Mouse (Mus musculus) forebrain, embryonic 11.5 days (tissue): ENCODE measurements at regions not wholly inside any gene's neighbourhood (a gene's known extent, or its start where the extent isn't known, plus 50 kb on each side); places are given as distances from the start of the nearest gene placed in this dataset.

Source experiments
- ATAC-seq: fragments of 200-750 bp; cut with Nextera tagmentation; replicated peaks from 2 replicates; pipeline ENCODE4 v1.8.0; 2017; ENCODE audit warnings: moderate TSS enrichment; ENCODE audit not compliant: low FRiP score
- DNase-seq: peaks from one replicate; pipeline ENCODE4 v3.0.0-alpha.2; 2017; ENCODE audit warnings: low spot score
- H3K27ac ChIP-seq: fragments of 300-500 bp; sonication (generic); 2 replicates; pipeline ENCODE4 v1.5.1; 2014; ENCODE audit warnings: low read depth, low read length
- H3K27me3 ChIP-seq: fragments of 300-500 bp; sonication (generic); 2 replicates; pipeline ENCODE4 v1.6.1; 2014; ENCODE audit warnings: mild to moderate bottlenecking, low read length, mixed read lengths; ENCODE audit not compliant: control insufficient read depth, insufficient read depth
- H3K36me3 ChIP-seq: fragments of 300-500 bp; sonication (generic); 2 replicates; pipeline ENCODE4 v1.6.1; 2014; ENCODE audit warnings: mild to moderate bottlenecking, low read length, moderate library complexity, mixed read lengths; ENCODE audit not compliant: control insufficient read depth, insufficient read depth
- H3K4me1 ChIP-seq: fragments of 300-500 bp; sonication (generic); replicated peaks from 2 replicates; pipeline ENCODE4 v1.6.1; 2014; ENCODE audit warnings: low read length, mixed read lengths; ENCODE audit not compliant: control insufficient read depth, insufficient read depth
- H3K4me2 ChIP-seq: fragments of 300-500 bp; sonication (generic); 2 replicates; pipeline ENCODE4 v1.6.1; 2014; ENCODE audit warnings: low read depth, mild to moderate bottlenecking, low read length, moderate library complexity, mixed read lengths; ENCODE audit not compliant: severe bottlenecking
- H3K4me3 ChIP-seq: fragments of 300-500 bp; sonication (generic); 2 replicates; pipeline ENCODE4 v1.5.1; 2014; ENCODE audit warnings: low read depth, low read length
- H3K9ac ChIP-seq: fragments of 300-500 bp; sonication (generic); 2 replicates; pipeline ENCODE4 v1.6.1; 2014; ENCODE audit warnings: low read length
- H3K9me3 ChIP-seq: fragments of 300-500 bp; sonication (generic); 2 replicates; pipeline ENCODE4 v1.6.1; 2016; ENCODE audit warnings: low read length, mixed read lengths; ENCODE audit not compliant: control insufficient read depth
- WGBS: fragments of 180-500 bp; shearing (Covaris S2); extraction: QIAGEN DNeasy Blood & Tissue Kit; methylation state at CpG from one replicate; pipeline ENCODE4 v1.1.7; 2014; 5-methylcytosine and 5-hydroxymethylcytosine counted together

- DNase-seq = no peak
- Histone ChIP-seq H3K4me2 (0 out of 2 replicates have a peak overlapping the region, but pooled peaks have one; percentile 0), H3K27me3 (peaks cover 2% of the 10 kb centered on the region; the same call in 1 of the 2 replicates), H3K4me3 (no peak overlapping the region), H3K36me3 (no peaks in the 10 kb centered on the region), H3K4me1 (no peaks in the 10 kb centered on the region), H3K27ac (no peak overlapping the region), H3K9me3 (no peaks in the 10 kb centered on the region), H3K9ac (no peak overlapping the region)
- no peak for ATAC-seq
- 27% methylated on average over 10 of the region's 10 CpGs for WGBS
Observed at GRCm38 (mm10) chrX:11591391-11592187, 264.0 kb downstream of the H2al1j start.

DNA sequence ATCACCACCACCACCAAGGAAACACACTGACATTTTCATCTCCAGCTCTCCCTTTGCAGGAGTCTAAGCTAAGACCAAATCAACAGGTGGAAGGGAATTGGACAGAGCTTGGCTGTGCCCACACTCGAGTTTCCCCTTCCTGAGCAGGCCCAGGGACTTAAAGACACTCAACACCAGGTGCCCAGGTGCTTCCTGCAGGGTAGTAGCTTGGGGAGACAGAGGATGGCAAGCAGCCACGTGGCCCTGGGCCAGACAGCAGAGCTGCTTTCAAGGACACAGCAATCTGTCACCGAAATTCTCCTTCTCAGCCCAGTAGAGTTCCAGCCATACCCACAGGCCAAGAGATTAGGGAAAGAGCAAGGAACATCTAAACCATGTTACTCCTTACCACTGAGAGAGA lies 266.9 kb downstream of the H2al1j start:
- Histone ChIP-seq H3K9ac (no peak overlapping the region), H3K36me3 (no peaks in the 10 kb centered on the region), H3K9me3 (no peaks in the 10 kb centered on the region), H3K27ac (no peak overlapping the region), H3K4me2 (no peak overlapping the region), H3K4me1 (no peaks in the 10 kb centered on the region), H3K27me3 (peaks cover 2% of the 10 kb centered on the region; the same call in 1 of the 2 replicates), H3K4me3 (no peak overlapping the region)
- no peak for ATAC-seq
- 72% methylated on average over 3 of the region's 3 CpGs for WGBS
- no peak for DNase-seq

DNA sequence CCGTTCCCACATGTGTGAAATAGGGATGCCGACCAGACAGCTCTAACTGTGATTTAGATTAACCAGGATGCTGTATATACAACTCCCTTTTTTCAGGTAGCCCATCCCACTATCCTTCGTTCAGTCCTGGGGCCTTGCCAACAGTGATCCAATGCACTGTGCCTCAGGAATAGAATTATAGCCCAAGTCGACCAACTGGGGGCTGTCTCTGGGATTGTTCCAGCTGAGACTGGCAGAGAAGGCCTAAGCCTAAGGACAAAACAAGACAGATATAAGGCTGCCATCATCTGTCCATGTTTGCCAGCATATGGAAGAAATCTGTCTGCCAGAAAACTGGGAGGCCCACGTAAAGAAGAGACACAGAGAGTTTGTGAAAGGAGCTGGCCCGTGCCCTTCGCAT lies 269.9 kb downstream of the H2al1j start:
- H3K9ac ChIP-seq = no peak overlapping the region
- no peak overlapping the region for H3K27ac ChIP-seq
- no peak overlapping the region for H3K4me2 ChIP-seq
- no peak overlapping the region for H3K4me3 ChIP-seq
- H3K27me3 ChIP-seq = peaks cover 2% of the 10 kb centered on the region; the same call in 1 of the 2 replicates
- DNase-seq = no peak
- WGBS = 87% methylated on average over 7 of the region's 7 CpGs
- no peaks in the 10 kb centered on the region for H3K9me3 ChIP-seq
- H3K4me1 ChIP-seq = no peaks in the 10 kb centered on the region
- no peak for ATAC-seq
- H3K36me3 ChIP-seq = no peaks in the 10 kb centered on the region

- H3K9ac ChIP-seq = no peak overlapping the region
- H3K36me3 ChIP-seq = no peaks in the 10 kb centered on the region
- ATAC-seq (no peak), DNase-seq (no peak)
- H3K4me2 ChIP-seq = no peak overlapping the region
- H3K9me3 ChIP-seq = no peaks in the 10 kb centered on the region
- 56% methylated on average over 8 of the region's 8 CpGs for WGBS
- no peak overlapping the region for H3K27ac ChIP-seq
- H3K27me3 ChIP-seq = no peaks in the 10 kb centered on the region
- H3K4me3 ChIP-seq = no peak overlapping the region
- H3K4me1 ChIP-seq = no peaks in the 10 kb centered on the region
Observed at GRCm38 (mm10) chrX:11614237-11614636, 286.6 kb downstream of the H2al1j start.

- H3K4me1 ChIP-seq = no peaks in the 10 kb centered on the region
- no peak overlapping the region for H3K4me2 ChIP-seq
- H3K27ac ChIP-seq = no peak overlapping the region
- H3K9ac ChIP-seq = no peak overlapping the region
- no peaks in the 10 kb centered on the region for H3K9me3 ChIP-seq
- no peak overlapping the region for H3K4me3 ChIP-seq
- WGBS = 56% methylated on average over 19 of the region's 19 CpGs
- DNase-seq (peak; percentile 50), ATAC-seq (no peak)
- no peaks in the 10 kb centered on the region for H3K36me3 ChIP-seq
- no peaks in the 10 kb centered on the region; the same call in 1 of the 2 replicates for H3K27me3 ChIP-seq
Observed at GRCm38 (mm10) chrX:11621045-11621763, 293.6 kb downstream of the H2al1j start.

DNA sequence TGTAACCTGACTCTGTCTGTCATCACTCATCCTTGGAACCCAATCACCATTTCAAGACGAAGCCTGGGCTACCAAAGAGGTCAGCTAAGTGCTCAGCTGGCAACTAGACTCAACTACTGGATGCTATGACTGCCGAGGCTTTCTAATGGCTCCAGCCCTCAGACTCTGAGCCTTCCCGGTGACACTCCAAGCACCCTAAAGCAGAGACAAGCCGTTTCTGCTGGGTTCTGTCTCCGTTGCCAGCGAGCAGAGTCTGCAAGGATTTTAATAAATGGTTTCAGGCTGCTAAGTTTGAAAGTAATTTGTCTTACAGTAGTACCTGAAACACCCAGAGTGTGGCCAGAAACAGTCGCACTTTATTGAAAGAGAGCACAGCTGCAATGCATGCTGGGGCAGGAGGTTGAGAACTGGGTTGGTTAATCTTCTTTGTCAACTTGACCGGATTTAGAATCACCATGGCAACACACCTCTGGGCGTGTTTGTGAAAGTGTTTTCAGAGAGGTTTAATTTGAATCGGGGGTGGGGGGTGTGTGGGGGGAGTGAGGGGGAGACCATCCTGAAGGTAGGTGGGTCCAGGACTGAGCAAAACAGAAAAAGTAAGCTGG lies 298.8 kb downstream of the H2al1j start:
- Histone ChIP-seq H3K4me3 (no peak overlapping the region), H3K36me3 (no peaks in the 10 kb centered on the region), H3K4me1 (no peaks in the 10 kb centered on the region), H3K9me3 (no peaks in the 10 kb centered on the region), H3K9ac (no peak overlapping the region), H3K4me2 (no peak overlapping the region), H3K27me3 (no peaks in the 10 kb centered on the region; the same call in 1 of the 2 replicates), H3K27ac (no peak overlapping the region)
- DNase-seq = peak; percentile 55
- ATAC-seq = peak; percentile 42
- WGBS = 36% methylated on average over 10 of the region's 10 CpGs

- Histone ChIP-seq H3K4me2 (no peak overlapping the region), H3K9ac (no peak overlapping the region), H3K4me3 (no peak overlapping the region), H3K4me1 (no peaks in the 10 kb centered on the region; the same call in 1 of the 2 replicates), H3K27ac (no peak overlapping the region), H3K27me3 (no peaks in the 10 kb centered on the region; the same call in 1 of the 2 replicates), H3K36me3 (no peaks in the 10 kb centered on the region), H3K9me3 (no peaks in the 10 kb centered on the region)
- ATAC-seq (no peak), DNase-seq (no peak)
- WGBS = 66% methylated on average over 2 of the region's 2 CpGs
Observed at GRCm38 (mm10) chrX:11629362-11629761, 301.7 kb downstream of the H2al1j start.

- Histone ChIP-seq H3K4me2 (no peak overlapping the region), H3K27ac (no peak overlapping the region), H3K9me3 (no peaks in the 10 kb centered on the region), H3K36me3 (no peaks in the 10 kb centered on the region), H3K9ac (no peak overlapping the region), H3K27me3 (no peaks in the 10 kb centered on the region; the same call in 1 of the 2 replicates), H3K4me3 (no peak overlapping the region), H3K4me1 (no peaks in the 10 kb centered on the region; the same call in 1 of the 2 replicates)
- WGBS = 9% methylated on average over 1 of the region's 1 CpGs
- no peak for DNase-seq
- no peak for ATAC-seq
Observed at GRCm38 (mm10) chrX:11629906-11630305, 302.3 kb downstream of the H2al1j start.
